Mouse (Mus musculus) adrenal gland, postnatal 0 days (tissue): ENCODE results near the gene Gm49601. TPM values are rescaled to one million over a fixed set of nuclear protein-coding genes. Genes with fewer than 3 reads are reported as not detected.

Source experiments
- polyA plus RNA-seq: library from polyadenylated mRNA; unstranded; fragments of >200 nt; fragmentation: Nextera tagmentation; extraction: Ambion mirVana; gene quantifications from 2 replicates; pipeline ENCODE4 v1.2.1, GENCODE M21; 2015

The Gm49601 gene
- polyA plus RNA-seq = 1.7 and 2.3 TPM in 2 replicates

GRCm38 (mm10) chr16:18626376-18626878, at the start of gene Gm49601:
TSS of gene Gm49601 (minus strand) at chr16:18626427.

GRCm38 (mm10) chr16:18629390-18630231, 3.4 kb upstream of the Gm49601 start, which contains the start of gene Sept5:
TSS of gene Sept5 (minus strand) at chr16:18629954.

GRCm38 (mm10) chr16:18622019-18622418, 4.2 kb downstream of the Gm49601 start, which contains the start of gene Gp1bb:
TSS of gene Gp1bb (minus strand) at chr16:18622403.

GRCm38 (mm10) chr16:18589804-18590790, 36.1 kb downstream of the Gm49601 start, which contains the start of gene Tbx1:
TSS of gene Tbx1 (minus strand) at chr16:18590671.

Other genes with a start within 250 kb of the Gm49601 start
- gene Txnrd2, start 200.0 kb downstream of the Gm49601 start, polyA plus RNA-seq = 37.9 and 76.8 TPM in 2 replicates
- gene Comt, start 199.6 kb downstream of the Gm49601 start, polyA plus RNA-seq = 116 and 160 TPM in 2 replicates
- 8.8 and 11.4 TPM in 2 replicates for gene Gnb1l, start 127.7 kb downstream of the Gm49601 start, polyA plus RNA-seq
- 0.47 and 0.90 TPM in 2 replicates for gene Rtl10, start 127.5 kb downstream of the Gm49601 start, polyA plus RNA-seq
- 0.11 TPM in 1 of 2 replicates, not detected in the other for gene Tbx1, start 35.8 kb downstream of the Gm49601 start, polyA plus RNA-seq
- 2.4 and 5.6 TPM in 2 replicates for gene Gp1bb, start 4.0 kb downstream of the Gm49601 start, polyA plus RNA-seq
- 15.3 and 32.9 TPM in 2 replicates for gene Sept5, start 3.5 kb upstream of the Gm49601 start, polyA plus RNA-seq
- 33.1 and 57.5 TPM in 2 replicates for gene Cldn5, start 150.4 kb upstream of the Gm49601 start, polyA plus RNA-seq
- 82.4 and 111 TPM in 2 replicates for gene Ufd1, start 185.4 kb upstream of the Gm49601 start, polyA plus RNA-seq
- 10.7 and 17.4 TPM in 2 replicates for gene Cdc45, start 185.6 kb upstream of the Gm49601 start, polyA plus RNA-seq
- gene 2510002D24Rik, start 210.2 kb upstream of the Gm49601 start, polyA plus RNA-seq = 32.3 and 35.4 TPM in 2 replicates
- gene Gm28539, start 210.2 kb upstream of the Gm49601 start, polyA plus RNA-seq = not detected in 2 replicates